In the genomic region with DNA sequence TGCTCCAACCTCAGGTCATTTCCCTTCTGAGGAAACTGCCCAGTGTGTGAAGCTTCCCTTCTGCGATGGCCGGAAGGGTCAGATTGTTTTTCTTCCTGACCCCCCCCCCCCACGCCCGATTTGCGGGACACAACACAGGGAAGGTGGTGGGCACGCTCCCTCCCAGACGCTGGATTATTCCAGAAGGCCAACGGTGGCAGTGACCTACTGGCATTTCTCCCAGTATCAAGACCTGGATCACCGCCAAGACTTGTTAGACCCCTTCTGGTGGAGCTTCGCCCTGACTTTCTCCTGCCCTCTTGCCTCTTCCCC, we compare ENCODE assay signal across 9 mouse cellular contexts.
A peak's percentile ranks its signal among the peaks of the same experiment; 100 is the strongest.
DNase-seq lines count a peak whose midpoint lies in the region; ATAC-seq and TF ChIP-seq lines count a peak whose summit lies in the region.
"Had no signal": no experiment of that assay in that cellular context is flagged by ENCODE, and none has a peak within 500 bp of the region (broad histone marks: within the 10 kb centered on the region; RNA-seq: fewer than 3 reads in every experiment).

No protein-coding gene starts in this region.

- H3K4me2 ChIP-seq in kidney, embryonic 14.5 days (replicated peaks; ENCODE audit: low read depth, low read length) = no peak overlapping the region
- H3K4me2 ChIP-seq in intestine, embryonic 15.5 days (replicated peaks) = no peak overlapping the region
- H3K4me2 ChIP-seq in midbrain, embryonic 13.5 days (replicated peaks) = no peak overlapping the region

- WGBS in kidney, adult 2 months = 17% methylated on average over 10 of the region's 10 CpGs
- 33% methylated on average over 7 of the region's 10 CpGs for WGBS in kidney, embryonic 14.5 days
- WGBS in intestine, embryonic 15.5 days = 29% methylated on average over 10 of the region's 10 CpGs
- WGBS in midbrain, embryonic 13.5 days = 33% methylated on average over 10 of the region's 10 CpGs

- no peaks in the 10 kb centered on the region for H3K9me3 ChIP-seq in kidney, embryonic 14.5 days (ENCODE audit: control insufficient read depth, low read length)
- no peaks in the 10 kb centered on the region for H3K9me3 ChIP-seq in intestine, embryonic 15.5 days
- H3K9me3 ChIP-seq in midbrain, embryonic 13.5 days = no peaks in the 10 kb centered on the region
- H3K9me3 ChIP-seq: G1E had no signal

- peak; percentile 51 for DNase-seq in kidney, adult 2 months
- peak; percentile 49 to 63 for DNase-seq in heart, adult 18-20 months
- DNase-seq in kidney, postnatal 25 days = peak; percentile 68 to 72
- DNase-seq in skeletal muscle tissue, adult 2 months (ENCODE audit: low read depth, low spot score) = peak; percentile 20
- no peak for DNase-seq in cerebellum, adult 9-10 months

- H3K27me3 ChIP-seq in kidney, adult 2 months (replicated peaks; ENCODE audit: control insufficient read depth, insufficient read depth, low read length) = no peaks in the 10 kb centered on the region
- H3K27me3 ChIP-seq in kidney, embryonic 14.5 days (ENCODE audit: control insufficient read depth, insufficient read depth, low read length) = no peaks in the 10 kb centered on the region
- no peaks in the 10 kb centered on the region for H3K27me3 ChIP-seq in intestine, embryonic 15.5 days (replicated peaks)
- H3K27me3 ChIP-seq in midbrain, embryonic 13.5 days = no peaks in the 10 kb centered on the region

- peak overlapping the region; percentile 43 for H3K27ac ChIP-seq in kidney, adult 2 months (ENCODE audit: insufficient read depth, low read depth, low read length)
- H3K27ac ChIP-seq in kidney, embryonic 14.5 days (ENCODE audit: low read depth, low read length) = no peak overlapping the region; the same call in 1 of the 2 replicates
- no peak overlapping the region for H3K27ac ChIP-seq in intestine, embryonic 15.5 days
- H3K27ac ChIP-seq in midbrain, embryonic 13.5 days = no peak overlapping the region

- TF ChIP-seq POLR2A in kidney, adult 2 months (IDR thresholded peaks at IDR 0.05; ENCODE audit: low read depth, low read length) = no peak

- TF ChIP-seq CTCF in kidney, adult 2 months (conservative IDR thresholded peaks at IDR 0.05; ENCODE audit: insufficient read depth, insufficient read length, low read depth, low read length) = no peak

- no peak overlapping the region for H3K4me3 ChIP-seq in kidney, adult 2 months (ENCODE audit: insufficient read depth, low read depth, low read length)
- no peak overlapping the region for H3K4me3 ChIP-seq in kidney, embryonic 14.5 days (ENCODE audit: low read length)
- no peak overlapping the region for H3K4me3 ChIP-seq in intestine, embryonic 15.5 days (replicated peaks)
- no peak overlapping the region for H3K4me3 ChIP-seq in midbrain, embryonic 13.5 days (replicated peaks)

- H3K4me1 ChIP-seq in kidney, adult 2 months (ENCODE audit: control insufficient read depth, insufficient read depth, low read length) = no peaks in the 10 kb centered on the region
- peaks cover 11% of the 10 kb centered on the region; the same call in 1 of the 2 replicates for H3K4me1 ChIP-seq in kidney, embryonic 14.5 days (ENCODE audit: control insufficient read depth, insufficient read depth, low read length)
- peaks cover 7% of the 10 kb centered on the region for H3K4me1 ChIP-seq in intestine, embryonic 15.5 days (replicated peaks)
- H3K4me1 ChIP-seq in midbrain, embryonic 13.5 days (replicated peaks) = no peaks in the 10 kb centered on the region

- no peak overlapping the region for H3K9ac ChIP-seq in kidney, embryonic 14.5 days (ENCODE audit: low read depth, low read length)
- no peak overlapping the region for H3K9ac ChIP-seq in intestine, embryonic 15.5 days
- no peak overlapping the region for H3K9ac ChIP-seq in midbrain, embryonic 13.5 days (replicated peaks)

- H3K36me3 ChIP-seq in kidney, adult 2 months (ENCODE audit: control insufficient read depth, insufficient read depth, low read length) = no peaks in the 10 kb centered on the region
- no peaks in the 10 kb centered on the region for H3K36me3 ChIP-seq in kidney, embryonic 14.5 days (ENCODE audit: control insufficient read depth, insufficient read depth, low read length)
- no peaks in the 10 kb centered on the region for H3K36me3 ChIP-seq in intestine, embryonic 15.5 days
- H3K36me3 ChIP-seq in midbrain, embryonic 13.5 days = no peaks in the 10 kb centered on the region
- H3K36me3 ChIP-seq: G1E had no signal

- no peak for ATAC-seq in kidney, embryonic 14.5 days (ENCODE audit: low FRiP score, low TSS enrichment)
- no peak; the same call in none of the 2 replicates for ATAC-seq in intestine, embryonic 15.5 days
- no peak for ATAC-seq in midbrain, embryonic 13.5 days
